Mouse (Mus musculus) myocyte (in vitro differentiated cells): ENCODE measurements around the gene Ptrhd1. TPM values are rescaled to one million over a fixed set of nuclear protein-coding genes. Genes with fewer than 3 reads are reported as not detected.

ENCODE experiments used
- H3K27me3 ChIP-seq: one replicate; pipeline ENCODE4 v1.6.1; 2011; ENCODE audit not compliant: control insufficient read depth, insufficient read depth, insufficient read length
- H3K36me3 ChIP-seq: one replicate; pipeline ENCODE4 v1.6.1; 2011; ENCODE audit not compliant: control insufficient read depth, insufficient read depth
- H3K4me2 ChIP-seq: one replicate; pipeline ENCODE4 v1.6.1; 2011; ENCODE audit warnings: low read depth, control low read depth
- H3K4me3 ChIP-seq: one replicate; pipeline ENCODE4 v1.5.1; 2011; ENCODE audit warnings: mild to moderate bottlenecking, control low read depth, moderate library complexity
- H3K79me2 ChIP-seq: one replicate; pipeline ENCODE4 v1.6.1; 2011; ENCODE audit not compliant: control insufficient read depth, insufficient read depth
- H3ac ChIP-seq: one replicate; pipeline ENCODE4 v1.6.1; 2011; ENCODE audit not compliant: control insufficient read depth, insufficient read length
- CEBPB ChIP-seq: IDR thresholded peaks from 2 replicates; pipeline ENCODE4 v1.6.1; 2011; ENCODE audit warnings: mild to moderate bottlenecking, moderate library complexity; ENCODE audit not compliant: poor library complexity, insufficient read depth, severe bottlenecking
- E2F4 ChIP-seq: IDR thresholded peaks from one replicate; pipeline ENCODE4 v1.6.1; 2011; ENCODE audit warnings: mild to moderate bottlenecking, control low read depth, moderate library complexity; ENCODE audit not compliant: insufficient read depth
- MAX ChIP-seq: IDR thresholded peaks from one replicate; pipeline ENCODE4 v1.6.1; 2011; ENCODE audit warnings: low read depth, mild to moderate bottlenecking, control low read depth
- MYOD1 ChIP-seq, 3 experiments: IDR thresholded peaks; one replicate each; pipeline ENCODE4 v1.6.1; 2011; ENCODE audit warnings: control low read depth in 2 of 3, low read depth in 2 of 3, mild to moderate bottlenecking in 2 of 3, moderate library complexity in 1 of 3; ENCODE audit not compliant: insufficient read length in 2 of 3, control insufficient read depth in 1 of 3
- MYOG ChIP-seq, 3 experiments: IDR thresholded peaks; one replicate each; pipeline ENCODE4 v1.6.1; 2011; ENCODE audit warnings: control low read depth in 2 of 3, low read depth in 2 of 3, mild to moderate bottlenecking in 2 of 3; ENCODE audit not compliant: insufficient read length in 2 of 3, control insufficient read depth in 1 of 3, insufficient read depth in 1 of 3
- POLR2A ChIP-seq: IDR thresholded peaks from one replicate; pipeline ENCODE4 v1.6.1; 2011; ENCODE audit warnings: low read depth, mild to moderate bottlenecking, control low read depth, moderate library complexity; ENCODE audit not compliant: insufficient read length
- POLR2AphosphoS2 ChIP-seq: IDR thresholded peaks from one replicate; pipeline ENCODE4 v1.6.1; 2011; ENCODE audit warnings: low read depth, control low read depth; ENCODE audit not compliant: insufficient read length
- REST ChIP-seq: IDR thresholded peaks from one replicate; pipeline ENCODE4 v1.6.1; 2011; ENCODE audit warnings: mild to moderate bottlenecking, control low read depth, moderate library complexity; ENCODE audit not compliant: insufficient read depth, insufficient read length
- SRF ChIP-seq: IDR thresholded peaks from one replicate; pipeline ENCODE4 v1.6.1; 2011; ENCODE audit warnings: low read depth; ENCODE audit not compliant: control insufficient read depth, insufficient read length
- TCF12 ChIP-seq: IDR thresholded peaks from one replicate; pipeline ENCODE4 v1.6.1; 2011; ENCODE audit warnings: mild to moderate bottlenecking, control low read depth; ENCODE audit not compliant: poor library complexity, insufficient read depth, severe bottlenecking
- TCF3 ChIP-seq: IDR thresholded peaks from one replicate; pipeline ENCODE4 v1.6.1; 2011; ENCODE audit warnings: low read depth, control low read depth; ENCODE audit not compliant: insufficient read length
- USF1 ChIP-seq: IDR thresholded peaks from one replicate; pipeline ENCODE4 v1.6.1; 2011; ENCODE audit warnings: low read depth, mild to moderate bottlenecking, control low read depth, moderate library complexity
- polyA plus RNA-seq: library from polyadenylated mRNA; unstranded; fragments of >200 nt; fragmentation: generic; extraction: Trizol; gene quantifications from one replicate; pipeline ENCODE4 v1.2.1, GENCODE M21; 2012; ENCODE audit warnings: missing spikeins

Gene Ptrhd1
- polyA plus RNA-seq, 1 experiment, result 3.5 TPM

DNA sequence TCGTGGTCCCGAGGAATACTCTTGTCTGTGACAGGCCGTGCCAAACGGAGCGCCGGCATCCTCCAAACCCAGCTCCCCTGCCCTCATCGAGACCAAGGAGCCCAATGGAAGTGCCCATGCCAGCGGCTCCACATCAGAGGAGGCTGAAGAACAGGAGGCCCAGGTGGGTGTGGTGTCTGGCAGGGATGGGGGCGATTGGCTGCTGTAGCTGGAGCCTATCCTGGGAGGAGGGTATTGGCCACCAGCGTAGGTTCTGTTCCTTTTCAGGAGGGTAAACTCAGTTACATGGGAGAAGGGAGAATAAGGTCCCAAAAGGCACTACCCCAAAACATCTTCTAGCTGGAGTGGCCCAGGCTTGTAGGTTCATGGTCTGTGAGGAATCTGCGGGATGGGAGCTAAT is 34.6 kb upstream of the Ptrhd1 start:
- H3ac ChIP-seq, result no peak overlapping the region
- H3K4me2 ChIP-seq, result no peak overlapping the region
- H3K36me3 ChIP-seq, result no peaks in the 10 kb centered on the region
- no peak for TF ChIP-seq USF1
- no peak for TF ChIP-seq POLR2AphosphoS2
- no peak for TF ChIP-seq MAX
- no peak for TF ChIP-seq E2F4
- TF ChIP-seq MYOD1 (IDR thresholded peaks at IDR 0.05; ENCODE audit: control insufficient read depth in 1 of 3, insufficient read length in 2 of 3, low read depth in 2 of 3), result no peak
- TF ChIP-seq SRF, result no peak
- no peak for TF ChIP-seq CEBPB
- TF ChIP-seq TCF3, result no peak
- H3K4me3 ChIP-seq, result no peak overlapping the region
- no peaks in the 10 kb centered on the region for H3K27me3 ChIP-seq
- H3K79me2 ChIP-seq, result no peaks in the 10 kb centered on the region

DNA sequence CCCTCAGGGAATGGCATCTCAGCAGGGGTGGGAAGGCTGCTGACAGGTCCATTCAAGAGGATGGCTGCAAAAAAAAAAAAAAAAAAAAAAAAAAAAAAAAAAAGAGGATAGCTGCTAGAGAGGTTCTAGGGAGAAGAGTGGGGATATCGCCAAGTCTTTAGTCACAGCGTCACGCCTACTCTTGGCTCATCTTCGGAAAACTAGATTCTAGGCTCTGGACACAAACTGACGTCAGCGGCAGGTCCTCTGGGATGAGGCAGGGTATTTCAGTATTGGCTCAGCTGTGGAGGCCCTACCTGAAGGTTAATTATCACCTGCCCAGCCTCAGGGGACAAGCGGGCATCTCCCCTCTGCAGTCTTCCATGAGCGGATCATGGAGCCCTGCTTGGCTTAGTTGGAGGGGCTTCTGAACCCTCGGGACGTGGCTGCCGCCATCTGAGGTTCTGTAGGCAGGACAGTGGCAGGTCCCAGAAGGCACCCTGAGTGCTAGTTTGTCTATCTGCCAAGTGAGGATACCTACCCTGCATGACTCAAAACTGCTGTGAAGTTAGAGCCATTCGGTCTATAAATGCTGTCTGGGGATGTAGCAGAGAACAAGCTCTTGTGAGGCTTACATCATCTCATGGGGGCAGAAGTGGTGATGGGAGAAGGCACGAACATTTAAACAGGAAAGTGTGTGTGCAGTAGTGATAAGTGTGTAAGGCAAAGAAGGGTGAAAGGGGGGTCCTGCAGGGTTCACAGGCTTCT is 32.2 kb upstream of the Ptrhd1 start:
- H3K4me2 ChIP-seq, result no peak overlapping the region
- no peaks in the 10 kb centered on the region for H3K27me3 ChIP-seq
- no peaks in the 10 kb centered on the region for H3K79me2 ChIP-seq
- H3K36me3 ChIP-seq, result no peaks in the 10 kb centered on the region
- H3ac ChIP-seq, result no peak overlapping the region
- no peak overlapping the region for H3K4me3 ChIP-seq
- TF ChIP-seq TCF12 (no peak), SRF (no peak), POLR2AphosphoS2 (no peak), MYOD1 (IDR thresholded peaks at IDR 0.05; ENCODE audit: control insufficient read depth in 1 of 3, insufficient read length in 2 of 3, low read depth in 2 of 3) (no peak), MAX (no peak), TCF3 (no peak), MYOG (IDR thresholded peaks at IDR 0.05; ENCODE audit: control insufficient read depth in 1 of 3, insufficient read depth in 1 of 3, insufficient read length in 2 of 3, low read depth in 2 of 3) (no peak), POLR2A (no peak), E2F4 (no peak), USF1 (no peak), CEBPB (no peak), REST (no peak)

- no peaks in the 10 kb centered on the region for H3K36me3 ChIP-seq
- no peaks in the 10 kb centered on the region for H3K79me2 ChIP-seq
- no peak overlapping the region for H3K4me2 ChIP-seq
- H3K4me3 ChIP-seq, result no peak overlapping the region
- H3ac ChIP-seq, result no peak overlapping the region
- TF ChIP-seq TCF12, result no peak
- TF ChIP-seq POLR2AphosphoS2, result no peak
- TF ChIP-seq USF1, result no peak
- no peak for TF ChIP-seq TCF3
- TF ChIP-seq MAX, result no peak
- TF ChIP-seq POLR2A, result no peak
- no peak for TF ChIP-seq E2F4
- TF ChIP-seq REST, result no peak
- TF ChIP-seq SRF, result no peak
- no peak for TF ChIP-seq CEBPB
- TF ChIP-seq MYOD1 (IDR thresholded peaks at IDR 0.05; ENCODE audit: control insufficient read depth in 1 of 3, insufficient read length in 2 of 3, low read depth in 2 of 3), result no peak
- TF ChIP-seq MYOG (IDR thresholded peaks at IDR 0.05; ENCODE audit: control insufficient read depth in 1 of 3, insufficient read depth in 1 of 3, insufficient read length in 2 of 3, low read depth in 2 of 3), result no peak
- H3K27me3 ChIP-seq, result no peaks in the 10 kb centered on the region
Measured at GRCm38 (mm10) chr12:4202206-4202605, 31.6 kb upstream of the Ptrhd1 start.

DNA sequence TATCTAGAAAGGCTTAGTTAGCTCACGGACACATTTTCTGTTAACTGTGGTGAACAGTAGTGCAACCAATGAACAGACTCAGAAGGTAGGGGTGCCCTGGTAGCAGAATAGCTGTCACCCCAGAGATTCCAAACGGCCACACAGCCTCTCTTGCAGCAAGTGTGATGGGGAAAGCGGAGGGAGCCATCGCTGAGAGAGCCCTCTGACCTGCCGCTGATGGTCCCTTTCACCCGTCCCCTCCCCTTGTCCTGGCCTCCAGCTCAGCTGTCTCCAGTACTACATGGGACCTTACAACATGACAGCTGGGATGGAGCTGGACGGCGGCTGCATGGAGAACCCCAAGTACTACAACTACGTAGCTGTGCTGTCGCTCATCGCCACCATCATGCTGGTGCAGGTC is 27.7 kb upstream of the Ptrhd1 start:
- no peak overlapping the region for H3ac ChIP-seq
- no peak overlapping the region for H3K4me2 ChIP-seq
- H3K79me2 ChIP-seq, result no peaks in the 10 kb centered on the region
- TF ChIP-seq REST, result no peak
- no peak for TF ChIP-seq POLR2A
- peak in 1 of 3 experiments; percentile 3 for TF ChIP-seq MYOG (IDR thresholded peaks at IDR 0.05; ENCODE audit: control insufficient read depth in 1 of 3, insufficient read depth in 1 of 3, insufficient read length in 2 of 3, low read depth in 2 of 3)
- TF ChIP-seq SRF, result no peak
- no peaks in the 10 kb centered on the region for H3K36me3 ChIP-seq
- no peaks in the 10 kb centered on the region for H3K27me3 ChIP-seq
- H3K4me3 ChIP-seq, result no peak overlapping the region
